Mouse (Mus musculus): ENCODE measurements around the gene Pced1b. TPM values are rescaled to one million over a fixed set of nuclear protein-coding genes. Genes with fewer than 3 reads are reported as not detected.

The Pced1b gene
- polyA plus RNA-seq, 1 experiment from 2014 or later, result 2.6 TPM

DNA sequence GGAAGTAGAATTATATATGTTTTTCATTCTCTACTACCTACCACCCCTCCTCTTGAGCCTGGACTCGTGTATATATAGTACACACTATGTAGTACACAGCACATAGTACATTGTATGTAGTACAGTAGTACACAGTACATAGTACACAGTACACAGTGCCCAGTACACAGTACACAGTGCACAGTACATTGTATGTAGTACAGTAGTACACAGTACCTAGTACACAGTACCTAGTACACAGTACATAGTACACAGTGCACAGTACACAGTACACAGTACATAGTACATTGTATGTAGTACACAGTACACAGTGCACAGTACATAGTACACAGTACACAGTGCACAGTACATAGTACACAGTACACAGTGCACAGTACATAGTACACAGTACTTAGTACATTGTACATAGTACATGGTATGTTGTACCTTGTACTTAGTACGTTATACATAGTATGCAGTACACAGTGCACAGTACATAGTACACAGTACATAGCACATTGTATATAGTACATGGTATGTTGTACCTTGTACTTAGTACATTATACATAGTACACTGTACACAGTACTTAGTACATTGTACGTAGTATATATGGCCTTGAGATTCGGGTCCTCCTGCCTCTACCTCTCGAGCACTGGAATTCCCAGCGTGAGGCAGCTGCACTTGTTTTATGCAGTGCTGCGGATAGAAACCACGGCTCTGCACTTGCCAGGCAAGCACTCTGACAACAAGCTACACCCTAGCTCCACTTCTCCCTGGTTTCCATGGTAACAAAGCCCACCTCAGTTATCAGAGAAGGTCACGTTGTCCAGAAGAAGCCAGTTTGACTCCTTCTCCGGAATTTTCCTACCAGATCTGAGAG lies 35.0 kb downstream of the Pced1b start:
- Histone ChIP-seq H3K27me3 (ENCODE audit: control insufficient read depth, insufficient read depth, low read length) (no peaks in the 10 kb centered on the region), H3K4me2 (ENCODE audit: low read length) (no peak overlapping the region), H3K4me1 (ENCODE audit: control insufficient read depth in 2 of 2, insufficient read depth in 2 of 2, low read length in 2 of 2) (peaks cover 0 to 5% of the 10 kb centered on the region in 2 experiments; a peak in 2 of 4 replicates), H3K36me3 (ENCODE audit: control insufficient read depth, insufficient read depth, low read length) (no peaks in the 10 kb centered on the region), H3K4me3 (ENCODE audit: control insufficient read depth in 1 of 2, insufficient read depth in 1 of 2, low read depth in 1 of 2, low read length in 2 of 2) (no peak overlapping the region), H3K9ac (ENCODE audit: low read length) (no peak overlapping the region), H3K9me3 (ENCODE audit: control insufficient read depth, low read length) (no peaks in the 10 kb centered on the region), H3K27ac (replicated peaks in 1 of 2; ENCODE audit: control insufficient read depth in 1 of 2, insufficient read depth in 1 of 2, low read depth in 2 of 2, low read length in 2 of 2) (no peak overlapping the region)
- no peak for ATAC-seq (ENCODE audit: insufficient number of reproducible peaks, insufficient read depth, low FRiP score, low read depth)
- WGBS, result 45% methylated on average over 10 of the region's 10 CpGs

DNA sequence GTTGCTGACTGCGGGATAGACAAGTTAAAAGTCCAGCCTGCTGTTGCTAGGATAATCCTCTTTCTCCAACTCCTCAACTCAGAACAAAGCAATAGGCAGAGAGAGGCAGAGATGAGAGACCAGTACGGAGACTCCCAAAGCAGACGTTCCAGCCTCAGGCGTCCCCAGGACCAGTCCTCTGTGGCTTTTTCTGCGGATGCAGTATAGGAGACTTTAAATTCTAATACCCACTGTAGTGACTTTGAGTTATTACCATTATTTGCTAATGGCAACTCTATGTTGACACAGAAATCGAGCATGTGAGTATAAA lies 35.6 kb downstream of the Pced1b start:
- Histone ChIP-seq H3K36me3 (ENCODE audit: control insufficient read depth, insufficient read depth, low read length) (no peaks in the 10 kb centered on the region), H3K4me3 (ENCODE audit: control insufficient read depth in 1 of 2, insufficient read depth in 1 of 2, low read depth in 1 of 2, low read length in 2 of 2) (no peak overlapping the region), H3K9me3 (ENCODE audit: control insufficient read depth, low read length) (no peaks in the 10 kb centered on the region), H3K9ac (ENCODE audit: low read length) (no peak overlapping the region), H3K4me1 (ENCODE audit: control insufficient read depth in 2 of 2, insufficient read depth in 2 of 2, low read length in 2 of 2) (peaks cover 0 to 5% of the 10 kb centered on the region in 2 experiments; a peak in 2 of 4 replicates), H3K4me2 (ENCODE audit: low read length) (no peak overlapping the region), H3K27me3 (ENCODE audit: control insufficient read depth, insufficient read depth, low read length) (no peaks in the 10 kb centered on the region), H3K27ac (replicated peaks in 1 of 2; ENCODE audit: control insufficient read depth in 1 of 2, insufficient read depth in 1 of 2, low read depth in 2 of 2, low read length in 2 of 2) (no peak overlapping the region)
- 57% methylated on average over 6 of the region's 6 CpGs for WGBS
- ATAC-seq (ENCODE audit: insufficient number of reproducible peaks, insufficient read depth, low FRiP score, low read depth), result no peak

DNA sequence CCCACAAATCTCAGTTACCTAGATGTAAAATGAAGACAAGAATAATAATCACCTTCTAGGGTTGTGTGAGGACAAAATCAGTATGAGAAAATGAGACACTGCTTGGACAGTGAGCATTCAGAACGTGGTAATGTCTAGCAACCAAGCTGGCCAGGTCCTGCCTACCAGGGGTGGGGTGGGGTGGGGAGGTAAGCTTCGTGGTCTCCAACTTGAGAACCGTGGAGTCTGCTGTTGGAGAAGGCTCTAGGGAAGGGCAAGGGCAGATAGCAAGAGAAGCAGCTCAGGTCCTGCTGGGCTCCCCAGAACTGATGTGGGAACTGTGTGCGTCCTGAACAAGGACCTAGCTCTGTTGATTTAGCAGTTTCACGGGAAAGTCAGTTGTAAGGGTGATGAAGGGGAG lies 37.3 kb downstream of the Pced1b start:
- Histone ChIP-seq H3K27ac (replicated peaks in 1 of 2; ENCODE audit: control insufficient read depth in 1 of 2, insufficient read depth in 1 of 2, low read depth in 2 of 2, low read length in 2 of 2) (no peak overlapping the region), H3K4me2 (ENCODE audit: low read length) (no peak overlapping the region), H3K9me3 (ENCODE audit: control insufficient read depth, low read length) (no peaks in the 10 kb centered on the region), H3K9ac (ENCODE audit: low read length) (no peak overlapping the region), H3K4me3 (ENCODE audit: control insufficient read depth in 1 of 2, insufficient read depth in 1 of 2, low read depth in 1 of 2, low read length in 2 of 2) (no peak overlapping the region), H3K4me1 (ENCODE audit: control insufficient read depth in 2 of 2, insufficient read depth in 2 of 2, low read length in 2 of 2) (peaks cover 0 to 5% of the 10 kb centered on the region in 2 experiments; a peak in 2 of 4 replicates), H3K36me3 (ENCODE audit: control insufficient read depth, insufficient read depth, low read length) (no peaks in the 10 kb centered on the region), H3K27me3 (ENCODE audit: control insufficient read depth, insufficient read depth, low read length) (no peaks in the 10 kb centered on the region)
- no peak for ATAC-seq (ENCODE audit: insufficient number of reproducible peaks, insufficient read depth, low FRiP score, low read depth)
- WGBS, result 50% methylated on average over 5 of the region's 5 CpGs

DNA sequence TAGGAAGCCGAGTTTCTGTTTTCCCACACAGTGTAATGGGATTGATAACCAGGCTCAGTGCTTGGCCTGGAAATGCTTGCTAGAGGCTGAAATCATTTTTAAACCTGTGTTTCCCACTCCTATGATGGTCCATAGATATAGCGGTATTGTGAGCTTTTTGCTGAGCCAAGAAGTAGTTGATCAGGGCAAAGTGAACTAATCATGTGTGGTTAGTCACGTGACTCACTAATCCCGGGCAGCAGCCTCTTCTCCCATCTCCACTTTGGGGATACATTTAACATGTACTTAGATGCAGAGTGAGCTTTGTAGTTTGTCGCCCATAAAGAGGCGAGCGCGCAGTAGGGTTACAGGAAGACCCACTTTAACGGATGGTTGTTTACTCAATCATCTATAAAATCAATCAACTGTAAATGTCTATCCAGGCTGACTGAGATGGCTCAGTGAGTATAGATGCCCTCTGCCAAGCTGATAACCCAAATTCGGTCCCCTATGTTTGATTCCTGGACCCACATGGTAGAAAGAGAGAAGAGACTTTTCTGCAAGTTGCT lies 38.8 kb downstream of the Pced1b start:
- Histone ChIP-seq H3K4me2 (ENCODE audit: low read length) (no peak overlapping the region), H3K27me3 (ENCODE audit: control insufficient read depth, insufficient read depth, low read length) (no peaks in the 10 kb centered on the region), H3K4me1 (ENCODE audit: control insufficient read depth in 2 of 2, insufficient read depth in 2 of 2, low read length in 2 of 2) (peaks cover 0 to 4% of the 10 kb centered on the region in 2 experiments; a peak in 2 of 4 replicates), H3K9ac (ENCODE audit: low read length) (no peak overlapping the region), H3K27ac (replicated peaks in 1 of 2; ENCODE audit: control insufficient read depth in 1 of 2, insufficient read depth in 1 of 2, low read depth in 2 of 2, low read length in 2 of 2) (no peak overlapping the region), H3K4me3 (ENCODE audit: control insufficient read depth in 1 of 2, insufficient read depth in 1 of 2, low read depth in 1 of 2, low read length in 2 of 2) (no peak overlapping the region), H3K9me3 (ENCODE audit: control insufficient read depth, low read length) (no peaks in the 10 kb centered on the region), H3K36me3 (ENCODE audit: control insufficient read depth, insufficient read depth, low read length) (no peaks in the 10 kb centered on the region)
- WGBS, result 90% methylated on average over 10 of the region's 10 CpGs
- no peak for ATAC-seq (ENCODE audit: insufficient number of reproducible peaks, insufficient read depth, low FRiP score, low read depth)

DNA sequence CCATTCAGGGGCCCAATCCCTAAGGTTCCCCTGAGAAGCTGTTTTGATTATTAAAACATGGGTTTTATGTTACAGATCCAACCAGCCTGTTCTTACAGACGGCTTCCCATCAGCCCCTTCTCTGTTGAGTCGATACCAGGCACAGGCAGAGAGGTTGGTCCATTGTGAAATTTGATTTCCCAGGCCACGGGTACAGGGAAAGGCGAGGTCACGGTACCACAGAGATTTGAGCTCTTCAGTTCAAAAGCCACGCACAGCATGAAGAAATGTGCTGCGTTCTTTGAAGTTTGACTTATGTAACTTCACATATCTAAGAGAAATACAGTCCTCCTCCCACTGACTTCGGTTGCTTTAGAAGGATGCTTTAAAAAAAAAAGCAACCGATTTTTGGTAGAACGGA lies 39.8 kb downstream of the Pced1b start:
- H3K4me2 ChIP-seq (ENCODE audit: low read length), result no peak overlapping the region
- H3K9me3 ChIP-seq (ENCODE audit: control insufficient read depth, low read length), result no peaks in the 10 kb centered on the region
- WGBS, result 88% methylated on average over 10 of the region's 10 CpGs
- H3K4me3 ChIP-seq (ENCODE audit: control insufficient read depth in 1 of 2, insufficient read depth in 1 of 2, low read depth in 1 of 2, low read length in 2 of 2), result no peak overlapping the region
- H3K36me3 ChIP-seq (ENCODE audit: control insufficient read depth, insufficient read depth, low read length), result no peaks in the 10 kb centered on the region
- H3K4me1 ChIP-seq (ENCODE audit: control insufficient read depth in 2 of 2, insufficient read depth in 2 of 2, low read length in 2 of 2), result peaks cover 0 to 2% of the 10 kb centered on the region in 2 experiments; a peak in 1 of 4 replicates
- H3K27ac ChIP-seq (replicated peaks in 1 of 2; ENCODE audit: control insufficient read depth in 1 of 2, insufficient read depth in 1 of 2, low read depth in 2 of 2, low read length in 2 of 2), result no peak overlapping the region
- no peak for ATAC-seq (ENCODE audit: insufficient number of reproducible peaks, insufficient read depth, low FRiP score, low read depth)
- H3K9ac ChIP-seq (ENCODE audit: low read length), result no peak overlapping the region
- no peaks in the 10 kb centered on the region for H3K27me3 ChIP-seq (ENCODE audit: control insufficient read depth, insufficient read depth, low read length)

DNA sequence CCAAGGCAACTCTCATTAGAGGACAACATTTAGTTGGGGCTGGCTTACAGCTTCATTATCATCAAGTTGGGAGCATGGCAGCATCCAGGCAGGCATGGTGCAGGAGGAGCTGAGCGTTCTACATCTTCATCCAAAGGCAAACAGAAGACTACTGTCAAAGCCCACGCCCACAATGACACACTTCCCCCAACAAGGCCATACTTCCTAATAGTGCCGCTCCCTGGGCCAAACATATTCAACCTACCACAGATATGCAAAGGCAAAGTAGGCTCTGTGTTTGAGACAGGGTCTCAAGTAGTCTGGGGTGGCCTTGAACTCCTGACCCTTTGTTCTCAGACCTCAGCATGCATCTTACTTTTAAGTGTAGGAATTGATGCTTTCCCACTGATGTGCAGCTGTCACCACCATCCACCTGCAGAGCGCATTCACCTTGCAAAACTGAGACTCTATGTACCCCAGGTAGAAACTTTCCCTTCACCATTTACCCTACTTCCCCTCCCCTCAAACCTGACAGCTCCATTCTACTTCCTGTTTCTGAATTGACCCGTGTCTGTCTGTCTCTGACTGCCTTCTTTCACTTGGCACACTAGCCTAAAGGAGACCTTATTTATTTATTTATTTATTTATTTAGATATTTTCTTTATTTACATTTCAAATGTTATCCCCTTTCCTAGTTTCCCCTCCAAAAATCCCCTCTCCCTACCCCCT lies 40.7 kb downstream of the Pced1b start:
- Histone ChIP-seq H3K27ac (replicated peaks in 1 of 2; ENCODE audit: control insufficient read depth in 1 of 2, insufficient read depth in 1 of 2, low read depth in 2 of 2, low read length in 2 of 2) (no peak overlapping the region), H3K27me3 (ENCODE audit: control insufficient read depth, insufficient read depth, low read length) (no peaks in the 10 kb centered on the region), H3K36me3 (ENCODE audit: control insufficient read depth, insufficient read depth, low read length) (no peaks in the 10 kb centered on the region), H3K9ac (ENCODE audit: low read length) (no peak overlapping the region), H3K4me1 (ENCODE audit: control insufficient read depth in 2 of 2, insufficient read depth in 2 of 2, low read length in 2 of 2) (no peaks in the 10 kb centered on the region; a peak in 1 of 4 replicates), H3K4me2 (ENCODE audit: low read length) (no peak overlapping the region), H3K9me3 (ENCODE audit: control insufficient read depth, low read length) (no peaks in the 10 kb centered on the region), H3K4me3 (ENCODE audit: control insufficient read depth in 1 of 2, insufficient read depth in 1 of 2, low read depth in 1 of 2, low read length in 2 of 2) (no peak overlapping the region)
- no peak for ATAC-seq (ENCODE audit: insufficient number of reproducible peaks, insufficient read depth, low FRiP score, low read depth)
- WGBS, result 85% methylated on average over 5 of the region's 5 CpGs

DNA sequence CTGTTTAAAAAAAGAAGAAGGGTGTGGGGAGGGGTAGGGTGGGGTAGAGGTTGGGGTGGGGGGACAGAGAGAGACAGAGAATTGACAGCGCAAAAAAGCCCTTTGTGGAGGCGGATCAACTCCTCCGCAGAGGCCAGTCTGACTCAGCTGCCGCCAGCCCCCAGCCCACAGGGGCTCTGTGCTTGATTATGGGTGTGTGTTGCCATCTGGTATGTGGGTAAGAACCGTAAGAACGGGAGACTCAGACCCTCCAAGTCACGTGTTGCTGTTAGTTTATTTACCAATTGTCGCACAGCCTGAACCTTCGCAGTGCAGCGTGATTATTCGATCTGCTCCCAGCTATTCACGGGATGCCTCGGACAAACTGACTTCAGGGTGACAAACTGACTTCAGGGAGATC lies 41.8 kb downstream of the Pced1b start:
- no peak overlapping the region for H3K27ac ChIP-seq (replicated peaks in 1 of 2; ENCODE audit: control insufficient read depth in 1 of 2, insufficient read depth in 1 of 2, low read depth in 2 of 2, low read length in 2 of 2)
- no peaks in the 10 kb centered on the region for H3K36me3 ChIP-seq (ENCODE audit: control insufficient read depth, insufficient read depth, low read length)
- no peaks in the 10 kb centered on the region for H3K9me3 ChIP-seq (ENCODE audit: control insufficient read depth, low read length)
- no peak overlapping the region for H3K9ac ChIP-seq (ENCODE audit: low read length)
- no peaks in the 10 kb centered on the region for H3K27me3 ChIP-seq (ENCODE audit: control insufficient read depth, insufficient read depth, low read length)
- 86% methylated on average over 13 of the region's 13 CpGs for WGBS
- no peaks in the 10 kb centered on the region; a peak in 1 of 4 replicates for H3K4me1 ChIP-seq (ENCODE audit: control insufficient read depth in 2 of 2, insufficient read depth in 2 of 2, low read length in 2 of 2)
- ATAC-seq (ENCODE audit: insufficient number of reproducible peaks, insufficient read depth, low FRiP score, low read depth), result no peak
- no peak overlapping the region for H3K4me2 ChIP-seq (ENCODE audit: low read length)
- H3K4me3 ChIP-seq (ENCODE audit: control insufficient read depth in 1 of 2, insufficient read depth in 1 of 2, low read depth in 1 of 2, low read length in 2 of 2), result no peak overlapping the region

All from heart, embryonic 14.5 days (tissue).